Mouse (Mus musculus): ENCODE measurements around the gene Pard3b. TPM values are rescaled to one million over a fixed set of nuclear protein-coding genes. Genes with fewer than 3 reads are reported as not detected.

The Pard3b gene
- under 1 TPM; 0.08 to 0.22 TPM for polyA plus RNA-seq (2017; shearing (Covaris generic))

- ATAC-seq: no peak
Measured at GRCm38 (mm10) chr1:61638347-61639111, at the start of gene Pard3b. TSS of gene Pard3b (plus strand) at chr1:61638824.

DNA sequence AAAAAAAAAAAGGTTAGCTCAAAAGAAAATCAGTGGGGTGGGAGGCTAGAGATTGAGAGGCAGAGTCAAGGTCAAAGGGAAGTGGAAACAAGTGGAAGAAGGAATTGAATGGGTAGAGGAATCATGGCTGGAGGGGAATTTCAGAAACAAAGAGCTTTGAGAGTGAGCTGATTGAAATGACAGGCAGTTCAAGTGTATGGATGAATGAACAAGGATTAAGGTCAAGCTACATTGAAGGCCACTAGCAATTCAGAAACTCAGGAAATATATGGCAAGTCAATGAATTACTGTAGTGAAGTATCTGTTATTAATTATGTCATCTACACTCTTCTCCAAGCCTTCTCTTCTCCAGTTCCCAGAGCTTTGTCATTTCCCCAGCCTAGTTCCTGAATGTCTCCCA, 22.4 kb upstream of the Pard3b start:
- ATAC-seq: no peak

- no peak for ATAC-seq
Measured at GRCm38 (mm10) chr1:61620651-61621050, 18.0 kb upstream of the Pard3b start.

GRCm38 (mm10) chr1:61629857-61630256, 8.8 kb upstream of the Pard3b start:
- no peak for ATAC-seq

DNA sequence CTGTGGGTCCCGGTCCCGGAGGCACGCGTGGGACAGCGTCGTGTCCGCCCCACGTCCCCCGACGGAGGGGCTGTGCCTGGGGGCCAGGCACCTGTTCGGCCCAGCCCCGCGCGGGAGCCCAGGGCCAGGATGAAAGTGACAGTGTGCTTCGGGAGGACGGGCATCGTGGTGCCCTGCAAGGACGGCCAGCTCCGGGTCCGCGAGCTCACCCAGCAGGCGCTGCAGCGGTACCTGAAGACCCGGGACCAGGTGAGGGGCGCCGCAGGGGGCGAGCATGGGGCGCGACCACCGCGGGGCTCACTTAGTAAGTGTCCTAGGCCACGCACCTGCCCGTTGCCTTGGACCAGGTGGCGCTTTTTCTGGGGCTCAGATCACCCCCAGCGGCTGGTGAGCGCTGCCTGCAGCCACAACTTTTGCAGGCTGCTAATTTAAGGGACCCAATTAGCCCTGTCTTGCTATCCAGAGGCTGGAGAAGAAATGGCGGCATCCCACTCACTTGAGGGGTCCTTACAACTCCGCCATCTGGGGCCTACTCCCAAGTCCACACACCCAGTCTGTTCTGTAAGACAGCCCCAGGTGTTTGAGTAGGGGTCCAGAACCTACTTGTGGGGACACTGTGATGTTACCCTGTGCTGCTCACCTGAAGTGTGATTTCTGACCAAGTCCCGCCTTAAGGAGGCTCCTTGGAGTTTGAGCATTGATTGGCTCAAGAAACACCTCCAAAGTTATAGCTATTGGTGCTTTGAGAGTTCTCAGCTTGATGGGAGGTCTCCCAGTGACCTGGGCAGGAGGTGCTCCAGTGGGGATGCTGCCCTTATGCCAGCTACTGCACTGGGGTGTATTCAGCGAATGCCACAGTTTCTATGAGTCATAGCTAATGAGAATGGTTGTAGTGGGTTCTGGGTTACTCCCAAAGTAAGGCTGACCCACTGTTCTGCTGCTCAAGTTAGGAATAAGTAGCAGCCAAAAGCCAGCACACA, 780 bp downstream of the Pard3b start:
- no peak for ATAC-seq

DNA sequence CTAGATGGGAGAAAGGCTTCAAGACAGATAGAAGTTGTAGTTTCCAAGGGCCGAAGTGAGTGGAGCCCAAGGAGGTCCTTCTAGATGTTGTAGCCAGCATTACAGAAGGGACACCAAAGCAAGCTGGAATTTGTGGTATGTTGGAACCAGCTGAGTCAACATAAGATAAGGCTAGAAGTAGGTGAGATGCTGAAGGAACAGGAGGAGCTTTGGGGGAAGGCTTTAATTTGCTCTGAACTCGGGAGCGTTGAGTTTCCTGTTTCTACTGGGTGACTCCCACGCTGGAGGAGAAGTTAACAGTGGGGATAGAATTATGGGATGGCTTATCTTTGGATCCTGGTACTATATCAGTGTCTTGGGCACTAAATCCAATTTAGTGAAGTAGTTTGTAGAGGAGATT, 3.3 kb downstream of the Pard3b start:
- ATAC-seq: no peak

DNA sequence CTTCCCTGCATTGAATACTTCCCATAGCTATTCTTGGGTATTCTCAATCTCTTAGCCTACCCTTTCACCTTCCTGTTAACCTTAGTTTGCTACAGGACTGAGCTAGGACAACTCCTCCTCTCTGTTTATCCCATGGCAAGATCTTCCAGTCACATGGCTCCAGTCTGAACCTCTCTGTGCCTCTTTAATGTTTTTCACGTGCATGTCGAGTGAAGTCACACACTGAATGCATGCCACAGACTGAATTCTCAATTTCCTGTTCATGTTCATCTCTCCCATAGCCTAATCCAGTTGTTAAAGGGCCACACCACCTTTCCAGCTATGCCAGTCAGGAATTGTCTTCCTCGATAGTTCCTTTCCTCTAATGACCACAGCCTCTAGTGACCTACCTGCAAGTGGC, 6.4 kb downstream of the Pard3b start:
- no peak for ATAC-seq

DNA sequence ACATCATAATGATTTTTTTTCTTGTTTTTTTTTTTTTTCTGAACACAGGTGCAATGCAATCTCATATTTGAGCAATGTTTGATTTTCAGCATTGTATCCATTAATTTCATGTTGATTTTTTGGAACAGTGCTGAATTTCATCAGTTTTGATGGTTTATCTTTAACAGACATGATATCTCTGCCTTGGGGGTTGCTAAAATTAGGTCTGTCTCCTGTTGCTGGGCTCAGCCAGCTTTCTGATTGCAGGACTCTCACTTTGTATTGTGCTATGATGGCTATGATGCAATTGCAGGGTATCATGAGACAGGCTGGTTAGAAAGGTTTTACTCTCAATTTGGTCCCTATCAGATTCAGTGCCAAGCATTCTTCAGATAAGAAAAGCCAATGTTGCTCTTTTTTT, 11.3 kb downstream of the Pard3b start:
- ATAC-seq: no peak

DNA sequence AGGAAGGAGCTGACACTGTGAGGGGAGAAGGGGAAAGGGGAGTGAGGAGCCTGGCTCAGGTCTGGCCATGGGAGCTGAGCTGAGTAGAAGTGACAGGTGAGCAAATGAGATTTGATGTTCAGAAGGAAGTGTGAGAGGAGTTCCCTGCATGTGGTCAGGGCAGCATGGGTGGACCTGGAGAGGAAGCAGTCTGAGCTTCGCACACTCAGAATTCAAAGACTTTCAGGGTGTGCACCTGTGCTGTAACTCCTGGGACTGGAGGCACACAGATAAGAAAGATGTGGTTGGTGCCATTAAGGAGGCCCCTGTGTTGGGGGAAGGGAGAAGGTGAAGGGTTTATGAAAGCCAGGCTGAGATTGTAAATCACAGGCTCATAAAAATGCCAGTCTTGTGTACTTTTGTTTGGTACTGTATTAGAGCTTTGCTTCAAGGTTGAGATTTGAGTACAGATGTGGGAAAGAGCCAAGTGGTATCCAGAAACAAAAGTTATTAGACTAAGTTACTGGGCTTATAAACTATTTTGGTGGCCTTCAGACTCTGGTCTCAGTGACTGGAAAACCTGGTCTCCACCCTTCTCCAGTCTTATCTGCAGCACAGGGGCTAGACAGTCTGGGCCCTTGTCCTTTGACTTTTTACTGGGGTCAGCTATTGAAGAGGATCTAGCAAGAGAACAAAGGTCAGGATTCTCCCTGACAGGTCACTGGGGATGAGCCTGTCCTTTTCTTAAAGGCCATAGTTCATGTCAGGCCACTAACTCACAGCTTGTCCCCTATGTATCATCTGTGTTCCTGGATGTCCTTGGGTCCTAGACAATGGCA, 13.0 kb downstream of the Pard3b start:
- ATAC-seq: no peak

DNA sequence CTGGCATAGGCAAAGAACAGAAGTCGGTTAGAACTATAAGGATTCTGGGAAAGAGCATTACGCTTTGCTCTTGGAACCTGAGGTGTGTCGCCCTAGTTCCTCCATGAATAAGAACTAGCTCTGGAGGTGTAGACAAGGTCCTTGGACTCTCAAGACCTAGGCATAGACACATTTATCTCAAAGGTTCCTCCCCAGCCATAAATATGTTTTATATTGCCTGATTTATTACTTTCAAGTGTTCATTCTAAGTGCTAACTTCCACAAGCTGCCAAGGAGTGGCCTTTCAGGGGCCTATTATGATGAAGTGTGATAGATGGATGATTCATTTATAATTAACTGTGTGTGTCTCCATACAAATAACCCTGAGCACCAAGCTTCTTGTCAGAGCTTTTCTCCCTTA, 19.1 kb downstream of the Pard3b start:
- no peak for ATAC-seq

GRCm38 (mm10) chr1:61659931-61660330, 21.3 kb downstream of the Pard3b start:
- ATAC-seq: no peak

DNA sequence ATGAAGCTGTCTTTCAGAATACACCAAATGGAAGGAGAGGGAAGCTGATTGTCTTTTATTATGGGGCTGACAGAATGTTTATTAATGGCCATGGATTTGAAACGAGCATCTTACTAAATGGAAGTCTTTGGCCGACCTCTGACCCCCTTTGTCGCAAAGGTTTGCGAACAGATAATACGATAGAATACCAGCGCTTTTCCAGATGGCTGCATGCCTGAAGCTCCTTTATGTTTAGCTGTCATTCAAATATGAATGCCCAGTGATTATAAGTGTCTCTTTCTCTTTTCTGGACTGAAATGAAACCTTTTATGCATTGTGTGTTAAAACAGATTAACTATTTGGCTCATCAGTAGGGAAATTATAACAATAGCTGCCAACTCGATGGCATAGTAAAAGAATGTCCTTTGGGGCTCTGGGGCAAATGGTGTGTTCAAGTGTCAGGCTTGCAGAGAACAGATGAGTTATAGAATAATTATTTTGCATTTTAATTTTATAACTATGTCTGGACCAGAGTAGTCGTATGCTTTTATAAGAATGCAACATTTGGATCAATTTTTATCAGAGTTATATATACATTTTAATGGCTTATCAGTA, 46.7 kb downstream of the Pard3b start:
- no peak for ATAC-seq

DNA sequence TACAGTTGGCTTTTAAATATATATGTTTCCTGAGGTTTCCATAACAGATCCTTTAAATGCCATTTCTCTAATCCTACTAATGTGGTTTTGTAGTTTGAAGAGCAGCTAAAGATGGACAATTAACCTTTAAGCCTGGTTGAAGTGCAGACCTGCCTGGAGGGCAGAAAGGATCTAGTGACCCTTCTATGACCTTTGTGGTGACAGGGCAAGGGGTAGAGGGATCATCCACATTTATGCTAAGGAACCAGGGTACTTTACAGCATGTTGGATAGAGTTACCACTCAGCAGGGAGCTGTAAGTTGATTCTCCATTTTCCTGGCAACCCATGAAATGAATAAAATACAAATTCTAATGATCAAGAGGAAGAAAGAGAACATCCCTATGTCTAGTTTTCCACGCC, 47.3 kb downstream of the Pard3b start:
- no peak for ATAC-seq

GRCm38 (mm10) chr1:61688301-61688700, 49.7 kb downstream of the Pard3b start:
- ATAC-seq: no peak

DNA sequence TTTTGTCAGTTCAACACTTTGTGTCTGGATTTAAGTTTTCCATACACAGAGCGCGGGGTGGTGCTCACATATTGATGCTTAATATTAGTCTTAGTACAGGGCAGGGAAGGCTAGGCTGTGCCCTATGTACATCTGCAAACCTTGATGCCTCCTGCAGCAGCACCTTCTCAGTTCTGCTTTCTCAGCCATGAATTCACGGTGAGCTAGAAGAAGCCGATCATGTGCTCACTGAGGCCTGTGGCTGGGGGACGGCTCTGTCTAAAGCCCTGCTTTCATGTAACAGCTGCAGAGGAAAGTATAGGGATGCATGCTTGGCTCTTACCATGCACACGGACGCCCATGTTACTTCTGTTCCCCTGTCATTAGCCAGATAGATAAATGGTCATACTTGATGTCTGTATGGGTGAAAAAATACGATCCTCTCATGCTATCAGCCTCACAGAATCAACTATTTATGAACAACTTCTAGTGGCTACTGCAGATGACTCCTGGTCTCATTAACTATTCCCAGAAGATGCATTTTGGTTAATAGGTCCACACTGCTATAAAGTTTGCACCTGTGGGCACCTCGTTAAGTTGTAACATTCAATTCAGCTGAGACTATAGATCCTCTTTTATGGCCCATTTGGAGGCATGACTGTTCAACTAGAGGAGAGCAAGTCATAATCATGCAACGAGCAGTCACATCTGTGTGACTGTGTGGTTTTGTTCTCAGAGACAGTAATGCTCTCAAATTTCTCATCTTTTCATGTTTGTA, 60.0 kb downstream of the Pard3b start:
- ATAC-seq: no peak

DNA sequence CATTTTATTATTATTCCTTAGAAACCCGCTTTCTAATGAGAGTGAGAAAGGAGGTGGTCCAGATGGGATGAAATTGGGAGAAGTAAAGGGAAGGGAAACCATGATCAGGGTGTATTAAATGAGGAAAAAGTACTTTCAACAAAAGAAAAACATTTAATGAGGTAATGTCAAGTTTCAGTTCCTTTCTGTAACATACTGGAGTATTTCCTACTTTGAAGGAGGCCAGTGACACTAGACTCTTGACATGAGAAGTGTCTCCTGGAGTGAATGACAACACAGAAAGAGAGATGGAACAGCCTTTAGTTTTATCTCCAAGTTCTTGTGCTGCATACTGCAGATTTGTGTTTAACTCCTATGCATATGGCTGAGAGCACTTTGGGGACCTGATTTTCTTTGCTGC, 71.2 kb downstream of the Pard3b start:
- no peak for ATAC-seq

DNA sequence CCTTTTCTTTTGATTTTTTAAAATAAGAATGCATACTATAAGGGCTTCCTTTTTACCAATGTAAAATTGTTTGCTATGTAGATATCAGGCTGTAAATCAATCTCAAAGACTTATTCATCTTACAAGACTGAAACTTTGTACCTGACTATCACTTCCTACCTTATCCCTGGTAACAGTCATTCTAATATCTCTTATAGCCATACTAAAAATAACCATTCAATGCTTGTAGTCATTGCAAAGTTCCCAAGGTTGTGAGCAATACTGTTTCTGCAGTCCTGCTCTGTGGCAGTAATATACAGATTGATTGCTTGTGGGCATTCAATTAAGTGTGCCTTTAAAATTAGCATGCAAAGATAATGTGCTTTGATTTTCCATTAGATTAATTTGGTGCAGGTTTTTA, 72.9 kb downstream of the Pard3b start:
- ATAC-seq: no peak

DNA sequence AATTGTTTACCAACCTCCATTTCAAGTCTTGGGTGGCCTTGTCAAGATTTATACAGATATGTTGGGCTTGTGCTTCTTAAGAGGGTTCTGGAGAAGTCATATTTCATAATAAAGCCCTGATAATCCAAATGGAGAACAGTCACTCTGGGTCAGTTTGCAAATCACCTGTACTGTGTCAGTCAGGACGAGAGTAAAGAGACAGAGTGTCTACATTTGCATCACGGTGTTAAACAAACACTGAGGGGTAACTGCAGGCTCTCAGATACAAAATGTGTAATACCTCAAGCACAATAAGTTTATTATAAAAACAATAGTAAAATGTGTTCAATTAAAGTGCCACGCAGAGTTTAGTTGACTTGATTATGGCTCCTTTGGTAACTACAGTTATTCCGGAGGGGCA, 91.0 kb downstream of the Pard3b start:
- no peak for ATAC-seq

- ATAC-seq: no peak
Measured at GRCm38 (mm10) chr1:61736550-61736949, 97.9 kb downstream of the Pard3b start.

DNA sequence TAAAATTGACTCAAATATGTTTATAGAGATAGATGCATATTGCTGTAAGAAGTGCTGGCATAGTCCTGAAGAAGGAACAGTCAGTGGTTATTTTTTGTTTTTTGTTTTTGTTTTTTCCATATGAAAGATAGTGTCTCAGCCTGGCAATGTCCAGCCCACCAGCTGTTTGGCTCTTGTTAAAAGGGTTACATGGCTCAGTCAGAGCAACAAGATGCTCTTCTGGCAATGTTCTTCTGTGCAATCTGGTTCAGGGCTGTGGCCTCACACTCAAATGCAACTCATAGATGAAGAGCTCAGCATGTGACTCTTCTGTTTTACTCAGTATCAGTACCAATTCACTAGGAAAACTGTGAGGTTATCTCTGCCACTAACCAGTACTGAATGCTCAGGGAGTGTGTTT, 104.2 kb downstream of the Pard3b start:
- no peak for ATAC-seq

DNA sequence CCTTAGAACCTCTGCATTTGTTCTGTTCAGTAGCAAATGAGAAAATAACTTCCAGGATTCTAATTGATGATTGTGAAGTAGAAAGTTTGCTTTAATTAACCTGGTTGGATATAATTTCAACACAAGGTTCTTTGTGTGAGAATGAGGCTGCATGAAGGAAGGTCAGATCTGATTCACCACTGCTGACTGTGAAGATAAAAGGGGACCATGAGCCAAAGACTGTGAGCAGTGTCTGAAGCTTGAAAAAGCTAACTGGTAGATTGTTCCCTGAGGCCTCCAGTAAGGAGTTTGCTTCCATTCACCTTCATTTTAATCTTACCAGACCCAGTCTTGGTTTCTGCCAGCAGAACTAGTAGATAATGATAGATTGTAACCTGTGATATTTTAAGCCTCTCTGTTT, 108.9 kb downstream of the Pard3b start:
- ATAC-seq: no peak

DNA sequence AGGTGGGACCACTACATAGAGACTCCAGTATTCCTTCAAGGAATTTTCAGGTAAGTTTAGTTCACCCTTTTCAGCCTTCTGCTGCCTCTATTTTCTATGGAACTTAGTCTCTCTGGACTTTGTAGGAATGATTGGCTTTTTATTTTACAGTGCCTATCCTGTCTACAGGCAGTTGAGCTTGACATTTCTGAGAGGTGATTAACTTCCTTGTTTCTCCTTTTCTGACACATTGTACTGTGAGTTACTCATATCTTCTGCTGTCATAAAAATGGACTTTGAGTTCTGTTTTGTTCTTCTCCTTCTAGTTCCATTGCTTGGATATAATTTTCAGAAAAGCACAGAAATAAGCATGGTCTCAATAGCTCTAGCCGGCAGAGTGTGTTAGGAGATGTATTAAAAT, 112.4 kb downstream of the Pard3b start:
- no peak for ATAC-seq

Data from CD4-positive, CD25-positive, alpha-beta regulatory T cell, adult 4 months (primary cell).